Mouse (Mus musculus) gastrocnemius, postnatal 14 days (tissue): ENCODE results near the gene Zdhhc8. TPM values are rescaled to one million over a fixed set of nuclear protein-coding genes. Genes with fewer than 3 reads are reported as not detected.
A peak's percentile ranks its signal among the peaks of the same experiment; 100 is the strongest.

Source experiments
- DNase-seq: peaks from one replicate; pipeline ENCODE4 v3.0.0; 2021; ENCODE audit warnings: mixed read lengths
- intact Hi-C: fragments of 180-260 bp; cut with DNase I; formaldehyde crosslinking; loops from one replicate; pipeline ENCODE4 v1.15.1; 2025; ENCODE audit warnings: low total_unique reads
- microRNA-seq, 2 experiments: library from miRNA; unstranded; fragments of <30 nt; microRNA quantifications; one replicate each; pipeline ENCODE4 v1.2.0; 2021
- total RNA-seq, 2 experiments: library from RNA; stranded (reverse); gene quantifications; 2 replicates each; pipeline ENCODE4 v1.2.3; 2021

Zdhhc8 gene
- total RNA-seq, 2 experiments from 2014 or later = 20.3 to 21.7 TPM

DNA sequence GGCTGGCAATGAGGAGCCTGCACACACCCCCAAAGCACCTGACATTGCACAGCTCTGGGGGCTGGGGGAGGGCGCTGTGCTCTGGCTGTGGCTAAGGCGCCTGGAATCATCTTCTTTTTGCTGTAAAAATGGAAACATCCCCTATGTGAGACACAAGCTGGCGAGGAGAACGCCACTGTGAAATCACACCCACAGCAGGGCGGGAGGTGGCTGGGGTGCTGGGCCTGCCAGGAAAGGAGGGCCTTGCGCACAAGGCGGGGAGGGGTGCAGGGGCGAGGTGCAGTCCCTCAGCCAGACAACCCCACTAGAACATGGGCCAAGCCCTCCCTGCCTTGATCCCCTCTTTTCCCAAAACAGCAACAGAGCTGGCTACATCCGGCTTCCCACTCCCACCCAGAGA lies 61.7 kb downstream of the Zdhhc8 start:
- intact Hi-C loops = loop anchor here (2.0 kb wide), 1 partner anchor 46 kb away; the partner anchor contains the start of gene Rtn4r
- no peak for DNase-seq

DNA sequence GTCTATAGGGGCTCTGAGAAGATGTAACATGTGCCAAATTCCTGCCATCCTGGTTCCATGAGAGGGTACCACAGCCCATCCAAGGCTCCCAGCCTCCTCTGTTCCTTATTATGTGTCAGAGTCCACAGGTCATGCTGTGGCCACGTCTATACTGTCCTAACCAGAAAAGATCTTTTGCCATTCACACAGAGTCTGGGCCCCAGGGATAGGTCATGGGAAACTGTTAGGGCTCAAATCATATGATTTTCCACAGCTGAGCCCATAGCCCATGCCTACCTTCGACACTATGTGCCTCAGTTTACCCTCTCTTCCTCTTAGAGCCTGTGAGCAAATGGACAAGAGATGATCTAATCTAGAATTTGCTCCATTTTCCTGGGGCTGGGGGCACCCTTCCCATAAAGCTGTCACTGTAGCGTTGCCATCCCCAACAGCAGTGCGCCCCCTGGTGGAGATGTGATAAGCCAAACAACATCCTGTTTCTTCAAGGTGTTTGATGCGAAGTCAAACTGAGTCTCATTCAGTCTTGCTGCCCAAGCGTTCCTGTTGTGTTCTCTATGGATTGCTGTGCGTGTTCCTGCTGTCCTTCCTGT lies 62.6 kb downstream of the Zdhhc8 start:
- intact Hi-C loops = loop anchor here (2.0 kb wide), 1 partner anchor 46 kb away; the partner anchor contains the start of gene Rtn4r
- peak; percentile 83 for DNase-seq

Small RNA genes within 50 kb of the gene (microRNA-seq; reads per million reads assigned to microRNA genes)
- gene Gm24572 = 0 reads per million in 2 experiments
- 79.7 to 119 reads per million in 2 experiments for gene Mir1306

Other genes starting within 250 kb of the Zdhhc8 start
- gene Dgcr6, start 182.3 kb downstream of the Zdhhc8 start, total RNA-seq = 10 to 100 TPM; 26.6 to 28.5 TPM
- 10 to 100 TPM in 1 of 2 experiments, 1 to 10 TPM in 1; 2.7 to 11.8 TPM for gene Prodh, start 144.9 kb downstream of the Zdhhc8 start, total RNA-seq
- gene Rtn4r, start 107.5 kb downstream of the Zdhhc8 start, total RNA-seq = under 1 TPM; 0.18 to 0.21 TPM
- not detected for gene Ccdc188, start 17.3 kb downstream of the Zdhhc8 start, total RNA-seq
- 10 to 100 TPM; 12.1 to 12.7 TPM for gene Trmt2a, start 13.5 kb upstream of the Zdhhc8 start, total RNA-seq
- gene Ranbp1, start 13.6 kb upstream of the Zdhhc8 start, total RNA-seq = 10 to 100 TPM; 28.7 to 42.6 TPM
- not detected for gene Gm49776, start 23.2 kb upstream of the Zdhhc8 start, total RNA-seq
- 10 to 100 TPM; 13.9 to 16.3 TPM for gene Dgcr8, start 54.1 kb upstream of the Zdhhc8 start, total RNA-seq
- gene Tango2, start 113.0 kb upstream of the Zdhhc8 start, total RNA-seq = 10 to 100 TPM; 12.1 to 22.7 TPM
- 10 to 100 TPM; 12.5 to 19.8 TPM for gene Arvcf, start 113.0 kb upstream of the Zdhhc8 start, total RNA-seq
- 10 to 100 TPM; 13.4 to 14.4 TPM for gene Txnrd2, start 191.2 kb upstream of the Zdhhc8 start, total RNA-seq
- gene Comt, start 191.7 kb upstream of the Zdhhc8 start, total RNA-seq = 10 to 100 TPM; 40.7 to 43.1 TPM